Mouse (Mus musculus) lung, postnatal 0 days (tissue): ENCODE results near the gene Mgat5.

ENCODE experiments used
- CTCF ChIP-seq: IDR thresholded peaks from 2 replicates; pipeline ENCODE4 v1.5.1; 2016; ENCODE audit warnings: antibody characterized with exemption, mild to moderate bottlenecking
- EP300 ChIP-seq: IDR thresholded peaks from 2 replicates; pipeline ENCODE4 v1.6.1; 2016; ENCODE audit warnings: antibody characterized with exemption, mild to moderate bottlenecking, control low read depth

GRCm38 (mm10) chr1:127400198-127400597 lies 195.4 kb downstream of the Mgat5 start:
- TF ChIP-seq CTCF, result no peak
- no peak for TF ChIP-seq EP300
